Mouse (Mus musculus) ES-Bruce4 (cell line): ENCODE results near the gene Rpa2. TPM values are rescaled to one million over a fixed set of nuclear protein-coding genes. Genes with fewer than 3 reads are reported as not detected.
"Not testable (repeated sequence)": the region's sequence is repeated elsewhere in the genome, so short reads cannot be mapped to it uniquely, and the experiment has no call there.

Experiments
- H3K27ac ChIP-seq: 2 replicates; pipeline ENCODE4 v1.5.1; 2012; ENCODE audit warnings: low read length, inconsistent platforms; ENCODE audit not compliant: insufficient read depth
- H3K27me3 ChIP-seq: 2 replicates; pipeline ENCODE4 v1.6.1; 2012; ENCODE audit warnings: mild to moderate bottlenecking, low read length, inconsistent platforms; ENCODE audit not compliant: control insufficient read depth, poor library complexity, insufficient read depth, severe bottlenecking
- H3K36me3 ChIP-seq: 2 replicates; pipeline ENCODE4 v1.6.1; 2012; ENCODE audit warnings: inconsistent platforms, mild to moderate bottlenecking, low read length, moderate library complexity; ENCODE audit not compliant: control insufficient read depth, poor library complexity, insufficient read depth, severe bottlenecking
- H3K4me1 ChIP-seq: one replicate; pipeline ENCODE4 v1.8.1; 2011; ENCODE audit warnings: low read length; ENCODE audit not compliant: control insufficient read depth, insufficient read depth
- H3K4me3 ChIP-seq: 2 replicates; pipeline ENCODE4 v1.5.1; 2011; ENCODE audit warnings: low read depth, mild to moderate bottlenecking, low read length
- H3K9ac ChIP-seq: 2 replicates; pipeline ENCODE4 v1.6.1; 2012; ENCODE audit warnings: low read depth, mild to moderate bottlenecking, inconsistent platforms; ENCODE audit not compliant: poor library complexity, severe bottlenecking
- H3K9me3 ChIP-seq: replicated peaks from 2 replicates; pipeline ENCODE4 v1.6.1; 2012; ENCODE audit warnings: mild to moderate bottlenecking, low read length, inconsistent platforms; ENCODE audit not compliant: control insufficient read depth, poor library complexity, insufficient read depth, severe bottlenecking
- CTCF ChIP-seq: IDR thresholded peaks from one replicate; pipeline ENCODE4 v1.8.1; 2011; ENCODE audit warnings: low read depth, low read length
- EP300 ChIP-seq: IDR thresholded peaks from 2 replicates; pipeline ENCODE4 v1.6.1; 2011; ENCODE audit warnings: low read depth, low read length; ENCODE audit not compliant: insufficient read depth
- POLR2A ChIP-seq: IDR thresholded peaks from one replicate; pipeline ENCODE4 v1.8.1; 2011; ENCODE audit warnings: low read length; ENCODE audit not compliant: insufficient read depth
- polyA plus RNA-seq: library from polyadenylated mRNA; stranded (reverse); fragments of >200 nt; gene quantifications from 2 replicates; pipeline ENCODE4 v1.2.4, GENCODE M21; 2011; ENCODE audit warnings: low read depth; ENCODE audit not compliant: missing spikeins, insufficient read depth, insufficient read length

The Rpa2 gene
- polyA plus RNA-seq, 1 experiment: 78.2 TPM

GRCm38 (mm10) chr4:132757633-132758351 is 10.3 kb upstream of the Rpa2 start:
- H3K9ac ChIP-seq: no peak overlapping the region
- TF ChIP-seq POLR2A (no peak), CTCF (no peak), EP300 (no peak)
- H3K9me3 ChIP-seq: no peaks in the 10 kb centered on the region
- H3K36me3 ChIP-seq: no peaks in the 10 kb centered on the region
- H3K4me1 ChIP-seq: peaks cover 3% of the 10 kb centered on the region
- H3K4me3 ChIP-seq: no peak overlapping the region
- no peak overlapping the region for H3K27ac ChIP-seq
- no peaks in the 10 kb centered on the region for H3K27me3 ChIP-seq

- no peak overlapping the region for H3K9ac ChIP-seq
- no peaks in the 10 kb centered on the region for H3K36me3 ChIP-seq
- TF ChIP-seq EP300 (no peak), CTCF (no peak), POLR2A (no peak)
- no peak overlapping the region for H3K4me3 ChIP-seq
- H3K9me3 ChIP-seq: no peaks in the 10 kb centered on the region
- H3K27me3 ChIP-seq: no peaks in the 10 kb centered on the region
- no peak overlapping the region for H3K27ac ChIP-seq
- no peaks in the 10 kb centered on the region for H3K4me1 ChIP-seq
Measured at GRCm38 (mm10) chr4:132760296-132760695, 7.8 kb upstream of the Rpa2 start.

DNA sequence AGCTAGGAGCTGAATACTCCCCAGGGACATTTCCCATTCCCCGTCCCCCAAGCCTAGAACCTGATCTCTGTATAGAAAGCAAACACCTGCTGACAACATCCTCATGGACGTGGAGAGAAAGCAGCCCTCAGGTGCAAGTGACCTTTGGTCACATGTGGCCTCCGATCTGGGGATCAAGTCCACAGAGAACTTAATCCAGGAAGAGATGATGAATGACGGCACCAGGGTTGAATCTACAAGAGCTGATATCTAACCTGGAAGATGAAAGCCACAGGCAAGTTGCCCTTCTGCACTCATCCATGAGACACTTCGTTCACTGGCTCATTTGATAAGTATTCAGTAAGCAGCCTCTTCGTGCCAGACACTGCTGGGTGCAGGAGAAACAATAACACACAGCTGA is 5.5 kb upstream of the Rpa2 start:
- H3K4me3 ChIP-seq: no peak overlapping the region
- TF ChIP-seq POLR2A: no peak
- no peak for TF ChIP-seq CTCF
- TF ChIP-seq EP300: no peak
- no peaks in the 10 kb centered on the region for H3K9me3 ChIP-seq

DNA sequence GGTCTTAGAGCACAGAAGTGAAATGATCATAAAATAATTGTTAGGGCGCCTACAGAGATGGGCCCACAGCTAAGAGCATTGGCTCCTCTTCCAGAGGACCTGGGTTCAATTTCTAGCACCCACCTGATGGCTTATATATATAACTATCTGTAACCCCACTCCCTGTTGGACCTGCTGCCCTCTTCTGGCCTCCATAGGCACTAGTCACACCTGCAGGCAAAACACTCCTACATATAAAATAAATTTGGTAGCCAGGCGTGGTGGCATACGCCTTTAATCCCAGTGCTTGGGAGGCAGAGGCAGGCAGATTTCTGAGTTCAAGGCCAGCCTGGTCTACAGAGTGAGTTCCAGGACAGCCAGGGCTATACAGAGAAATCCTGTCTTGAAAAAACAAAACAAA is 5.0 kb upstream of the Rpa2 start:
- not testable (repeated sequence) for H3K4me3 ChIP-seq, H3K27ac ChIP-seq, H3K36me3 ChIP-seq, H3K4me1 ChIP-seq, H3K27me3 ChIP-seq, H3K9ac ChIP-seq, H3K9me3 ChIP-seq
- TF ChIP-seq CTCF: peak; percentile 50

More for the DNA sequence above, 5.5 kb upstream of the Rpa2 start:
- Histone ChIP-seq H3K9ac (no peak overlapping the region), H3K27ac (no peak overlapping the region), H3K36me3 (no peaks in the 10 kb centered on the region), H3K27me3 (no peaks in the 10 kb centered on the region), H3K4me1 (no peaks in the 10 kb centered on the region)

GRCm38 (mm10) chr4:132771776-132772175 is 3.6 kb downstream of the Rpa2 start:
- Histone ChIP-seq H3K27ac (no peak overlapping the region), H3K4me3 (no peak overlapping the region), H3K9me3 (no peaks in the 10 kb centered on the region), H3K27me3 (no peaks in the 10 kb centered on the region), H3K9ac (no peak overlapping the region), H3K4me1 (no peaks in the 10 kb centered on the region), H3K36me3 (peaks cover 63% of the 10 kb centered on the region)
- no peak for TF ChIP-seq EP300
- TF ChIP-seq CTCF: no peak
- no peak for TF ChIP-seq POLR2A

DNA sequence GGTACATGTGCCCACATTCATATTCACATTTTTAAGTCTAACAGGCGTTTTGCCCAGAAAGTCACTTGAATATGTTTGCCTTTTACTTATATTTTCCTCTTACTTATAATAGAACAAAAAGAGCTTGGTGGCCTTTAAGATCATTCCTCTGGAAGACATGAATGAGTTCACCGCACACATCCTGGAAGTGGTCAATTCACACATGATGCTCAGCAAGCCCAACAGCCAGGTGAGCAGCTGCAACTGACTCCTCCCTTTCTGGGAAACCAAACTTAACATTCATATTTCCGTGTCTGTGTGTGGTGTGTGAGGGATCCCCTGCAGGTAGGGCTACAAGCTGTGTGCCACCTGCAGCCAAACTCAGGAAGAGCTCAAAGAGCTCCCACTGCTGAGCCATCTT is 6.8 kb downstream of the Rpa2 start:
- Histone ChIP-seq H3K9ac (no peak overlapping the region), H3K9me3 (no peaks in the 10 kb centered on the region), H3K27me3 (no peaks in the 10 kb centered on the region), H3K4me1 (no peaks in the 10 kb centered on the region), H3K36me3 (peaks cover 89% of the 10 kb centered on the region), H3K4me3 (no peak overlapping the region), H3K27ac (no peak overlapping the region)
- TF ChIP-seq CTCF (no peak), POLR2A (no peak), EP300 (no peak)
